25 mouse cellular contexts compared by ENCODE assay signal in the genomic region with DNA sequence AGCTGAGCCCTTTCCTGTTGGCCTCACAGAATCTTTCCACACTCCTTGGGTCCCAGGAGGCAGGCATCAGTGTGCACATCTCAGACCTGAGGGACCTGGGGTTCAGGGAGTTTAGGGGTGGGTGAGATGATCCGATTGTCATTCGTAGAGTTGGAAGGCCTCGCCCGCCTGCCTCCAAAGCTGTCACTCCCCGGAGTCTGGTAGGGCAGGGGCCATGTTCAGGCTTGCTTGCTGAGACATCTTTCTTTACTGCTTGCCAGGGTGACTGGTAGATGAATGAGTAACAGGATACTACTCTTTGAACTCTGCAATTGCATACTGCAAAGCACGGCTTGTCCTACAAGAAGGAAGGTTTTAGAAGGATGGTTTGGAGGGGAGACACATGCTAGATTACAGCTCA. TPM values are rescaled to one million over a fixed set of nuclear protein-coding genes. Genes with fewer than 3 reads are reported as not detected.
A peak's percentile ranks its signal among the peaks of the same experiment; 100 is the strongest.
DNase-seq lines count a peak whose midpoint lies in the region; ATAC-seq lines count a peak whose summit lies in the region.
"Had no signal": no experiment of that assay in that cellular context is flagged by ENCODE, and none has a peak within 500 bp of the region (broad histone marks: within the 10 kb centered on the region; RNA-seq: fewer than 3 reads in every experiment).

No protein-coding gene starts in this region.

- no peaks in the 10 kb centered on the region for H3K9me3 ChIP-seq in embryonic facial prominence, embryonic 14.5 days (ENCODE audit: control insufficient read depth, low read length)
- no peaks in the 10 kb centered on the region for H3K9me3 ChIP-seq in embryonic facial prominence, embryonic 10.5 days
- H3K9me3 ChIP-seq in forebrain, embryonic 11.5 days (ENCODE audit: control insufficient read depth, low read length): no peaks in the 10 kb centered on the region
- H3K9me3 ChIP-seq: forebrain, embryonic 10.5 days; heart, embryonic 13.5 days; midbrain, embryonic 15.5 days; neural tube, embryonic 13.5 days; stomach, embryonic 15.5 days had no signal

- H3K9ac ChIP-seq in embryonic facial prominence, embryonic 14.5 days (ENCODE audit: low read depth, low read length): no peak overlapping the region
- H3K9ac ChIP-seq in forebrain, embryonic 11.5 days (ENCODE audit: low read length): no peak overlapping the region
- H3K9ac ChIP-seq: heart, embryonic 13.5 days; hindbrain, embryonic 14.5 days; liver, embryonic 14.5 days; lung, embryonic 14.5 days; midbrain, embryonic 15.5 days; neural tube, embryonic 13.5 days; stomach, embryonic 15.5 days had no signal

- H3K27ac ChIP-seq in embryonic facial prominence, embryonic 14.5 days (replicated peaks; ENCODE audit: low read depth, low read length): no peak overlapping the region
- no peak overlapping the region for H3K27ac ChIP-seq in embryonic facial prominence, embryonic 10.5 days (replicated peaks)
- no peak overlapping the region for H3K27ac ChIP-seq in forebrain, embryonic 11.5 days (ENCODE audit: low read depth, low read length)
- H3K27ac ChIP-seq: forebrain, embryonic 10.5 days; heart, embryonic 13.5 days; hindbrain, embryonic 14.5 days; liver, embryonic 14.5 days; midbrain, embryonic 15.5 days; neural tube, embryonic 13.5 days; stomach, embryonic 15.5 days had no signal

- H3K4me1 ChIP-seq in embryonic facial prominence, embryonic 14.5 days (ENCODE audit: control insufficient read depth, insufficient read depth, low read length): no peaks in the 10 kb centered on the region
- H3K4me1 ChIP-seq in embryonic facial prominence, embryonic 10.5 days: no peaks in the 10 kb centered on the region; the same call in 1 of the 2 replicates
- H3K4me1 ChIP-seq in forebrain, embryonic 11.5 days (replicated peaks; ENCODE audit: control insufficient read depth, insufficient read depth, low read length): no peaks in the 10 kb centered on the region
- H3K4me1 ChIP-seq: forebrain, embryonic 10.5 days; heart, embryonic 13.5 days; midbrain, embryonic 15.5 days; neural tube, embryonic 13.5 days; stomach, embryonic 15.5 days had no signal

- no peak overlapping the region for H3K4me2 ChIP-seq in embryonic facial prominence, embryonic 14.5 days (ENCODE audit: low read depth, low read length)
- no peak overlapping the region for H3K4me2 ChIP-seq in forebrain, embryonic 11.5 days (ENCODE audit: low read depth, low read length, severe bottlenecking)
- H3K4me2 ChIP-seq: heart, embryonic 13.5 days; hindbrain, embryonic 14.5 days; lung, embryonic 14.5 days; midbrain, embryonic 15.5 days; neural tube, embryonic 13.5 days; stomach, embryonic 15.5 days had no signal

- 83% methylated on average over 6 of the region's 6 CpGs for WGBS in embryonic facial prominence, embryonic 14.5 days
- 81% methylated on average over 6 of the region's 6 CpGs for WGBS in embryonic facial prominence, embryonic 10.5 days
- WGBS in forebrain, embryonic 11.5 days: 91% methylated on average over 6 of the region's 6 CpGs

- H3K36me3 ChIP-seq in embryonic facial prominence, embryonic 14.5 days (ENCODE audit: control insufficient read depth, insufficient read depth, low read length): no peaks in the 10 kb centered on the region
- no peaks in the 10 kb centered on the region for H3K36me3 ChIP-seq in embryonic facial prominence, embryonic 10.5 days (replicated peaks)
- no peaks in the 10 kb centered on the region for H3K36me3 ChIP-seq in forebrain, embryonic 11.5 days (ENCODE audit: control insufficient read depth, insufficient read depth, low read length)
- H3K36me3 ChIP-seq: forebrain, embryonic 10.5 days; heart, embryonic 13.5 days; midbrain, embryonic 15.5 days; neural tube, embryonic 13.5 days; stomach, embryonic 15.5 days had no signal

- DNase-seq in embryonic facial prominence, embryonic 14.5 days (ENCODE audit: low spot score): peak; percentile 54
- no peak for DNase-seq in embryonic facial prominence, embryonic 10.5 days (ENCODE audit: low spot score)
- peak; percentile 30 to 48 for DNase-seq in kidney, adult 8-10 months
- DNase-seq in kidney, postnatal 10 days: peak; percentile 30
- DNase-seq in right cerebral cortex, postnatal 10 days (ENCODE audit: low spot score in 2 of 2): no peak
- no peak for DNase-seq in neural tube, embryonic 10.5 days (ENCODE audit: extremely low spot score, low spot score)
- no peak for DNase-seq in forebrain, embryonic 11.5 days (ENCODE audit: low spot score)
- DNase-seq in layer of hippocampus, postnatal 10 days (ENCODE audit: low spot score in 2 of 2): no peak
- DNase-seq: adrenal gland, postnatal 14 days; cerebellum, adult 2 months; gastrocnemius, postnatal 25 days; heart, adult 18-20 months; lung, embryonic 14.5 days; lung, postnatal 36 days; thymus, adult 18-20 months; thymus, postnatal 36 days had no signal

- no peak; the same call in 1 of the 2 replicates for ATAC-seq in embryonic facial prominence, embryonic 14.5 days (ENCODE audit: low read depth)
- ATAC-seq in forebrain, embryonic 11.5 days (replicated peaks; ENCODE audit: low FRiP score): no peak
- ATAC-seq: inflammation-experienced regulatory T-cells, adult 6 months; midbrain, embryonic 15.5 days had no signal

- H3K4me3 ChIP-seq in embryonic facial prominence, embryonic 14.5 days (ENCODE audit: low read depth, low read length): no peak overlapping the region
- H3K4me3 ChIP-seq in embryonic facial prominence, embryonic 10.5 days: no peak overlapping the region
- no peak overlapping the region for H3K4me3 ChIP-seq in forebrain, embryonic 11.5 days (ENCODE audit: low read depth, low read length)
- H3K4me3 ChIP-seq: forebrain, embryonic 10.5 days; heart, embryonic 13.5 days; midbrain, embryonic 15.5 days; neural tube, embryonic 13.5 days; stomach, embryonic 15.5 days had no signal

- no peaks in the 10 kb centered on the region for H3K27me3 ChIP-seq in embryonic facial prominence, embryonic 14.5 days (replicated peaks; ENCODE audit: control insufficient read depth, insufficient read depth, low read length)
- no peaks in the 10 kb centered on the region for H3K27me3 ChIP-seq in embryonic facial prominence, embryonic 10.5 days (replicated peaks; ENCODE audit: low read depth, poor library complexity, severe bottlenecking)
- no peaks in the 10 kb centered on the region for H3K27me3 ChIP-seq in forebrain, embryonic 11.5 days (ENCODE audit: control insufficient read depth, insufficient read depth, low read length)
- H3K27me3 ChIP-seq: heart, embryonic 13.5 days; midbrain, embryonic 15.5 days; neural tube, embryonic 13.5 days; stomach, embryonic 15.5 days had no signal

RNA-seq across cellular contexts. Expression of a gene that starts 52.0 kb away (rescaled TPM):
- 2.6 and 3.8 TPM in 2 replicates for polyA plus RNA-seq in embryonic facial prominence, embryonic 14.5 days (2014; fragmentation: Nextera tagmentation; extraction: Ambion mirVana)
- polyA plus RNA-seq in embryonic facial prominence, embryonic 10.5 days (2016; fragmentation: Nextera tagmentation; extraction: Ambion mirVana): 1.6 and 2.3 TPM in 2 replicates
- 0.51 and 0.80 TPM in 2 replicates for polyA plus RNA-seq in forebrain, embryonic 11.5 days (2014; fragmentation: Nextera tagmentation; extraction: Ambion mirVana)
- total RNA-seq in layer of hippocampus, postnatal 10 days (2021): 1 to 10 TPM; 2.4 to 3.4 TPM
- total RNA-seq: megakaryocyte-erythroid progenitor cell, adult 5-6 weeks had no signal
- polyA plus RNA-seq: inflammation-experienced regulatory T-cells, adult 6 months had no signal

Comparison
In these comparisons a context has a peak if more than half of its experiments do, and no peak if none do; other contexts are left out.
1. DNase-seq: peak in embryonic facial prominence, embryonic 14.5 days (single experiment), kidney, adult 8-10 months (2 of 2) and kidney, postnatal 10 days (single experiment); none in embryonic facial prominence, embryonic 10.5 days (single experiment), right cerebral cortex, postnatal 10 days (0 of 2), neural tube, embryonic 10.5 days (single experiment), forebrain, embryonic 11.5 days (single experiment) and layer of hippocampus, postnatal 10 days (0 of 2).